Mouse (Mus musculus) lung, postnatal 10 days (tissue): ENCODE results near the gene Nt5c1a.
A peak's percentile ranks its signal among the peaks of the same experiment; 100 is the strongest.

ENCODE experiments used
- DNase-seq: peaks from one replicate; pipeline ENCODE4 v3.0.0; 2021

Nt5c1a gene

DNA sequence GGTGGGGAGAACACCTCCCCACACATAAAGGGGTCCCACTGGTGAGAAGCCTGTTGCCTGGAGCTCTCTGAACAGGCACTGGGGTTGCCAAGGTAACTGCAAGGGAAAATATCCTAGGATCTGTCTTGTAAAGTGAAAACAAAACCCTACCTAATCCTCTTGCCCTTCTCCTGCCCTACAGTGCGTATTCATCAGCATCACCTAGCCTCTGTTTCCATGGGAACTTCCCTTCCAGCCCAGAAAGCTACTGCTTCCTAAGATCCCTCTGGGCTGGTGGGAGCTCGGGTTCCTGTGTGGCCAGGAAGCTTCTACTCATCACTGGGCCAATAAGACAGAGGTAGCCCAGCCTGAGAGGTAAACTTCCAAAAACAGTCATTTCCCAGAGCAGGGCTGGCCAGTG lies 11.0 kb downstream of the Nt5c1a start:
- DNase-seq: no peak

DNA sequence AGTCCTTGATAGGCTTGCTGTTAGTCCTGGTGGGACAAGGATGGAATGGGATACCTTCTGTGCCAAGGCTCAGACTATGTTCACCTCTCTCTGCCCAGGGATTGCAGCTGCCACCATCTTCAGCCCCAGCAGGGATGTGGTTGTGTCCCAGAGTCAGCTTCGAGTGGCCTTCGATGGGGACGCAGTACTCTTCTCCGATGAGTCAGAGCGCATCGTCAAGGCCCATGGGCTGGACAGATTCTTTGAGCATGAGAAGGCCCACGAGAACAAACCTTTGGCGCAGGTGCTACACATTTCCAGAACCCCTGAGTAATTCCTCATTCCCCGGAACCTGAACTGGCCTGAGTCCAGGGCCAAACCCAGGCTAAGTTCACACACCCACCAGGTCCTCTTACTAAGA lies 12.7 kb downstream of the Nt5c1a start:
- no peak for DNase-seq

DNA sequence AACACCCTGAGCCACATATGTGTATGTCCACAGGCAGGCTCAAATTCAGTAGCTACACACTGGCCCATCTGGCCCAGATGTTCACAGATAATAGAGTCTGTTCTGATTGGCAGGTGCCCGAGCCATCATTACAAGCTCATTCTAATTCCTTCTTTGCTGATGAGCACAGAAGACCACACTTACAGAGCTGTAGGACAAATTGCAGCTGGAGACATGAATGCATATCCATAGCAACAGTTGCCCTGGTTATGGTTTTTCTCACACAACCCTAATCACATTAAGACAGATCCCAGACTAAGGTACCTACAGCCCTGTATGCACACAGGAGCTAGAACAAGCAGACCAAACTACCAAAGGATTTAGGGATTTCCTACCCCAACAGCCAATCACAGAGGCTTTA lies 14.1 kb downstream of the Nt5c1a start:
- no peak for DNase-seq

DNA sequence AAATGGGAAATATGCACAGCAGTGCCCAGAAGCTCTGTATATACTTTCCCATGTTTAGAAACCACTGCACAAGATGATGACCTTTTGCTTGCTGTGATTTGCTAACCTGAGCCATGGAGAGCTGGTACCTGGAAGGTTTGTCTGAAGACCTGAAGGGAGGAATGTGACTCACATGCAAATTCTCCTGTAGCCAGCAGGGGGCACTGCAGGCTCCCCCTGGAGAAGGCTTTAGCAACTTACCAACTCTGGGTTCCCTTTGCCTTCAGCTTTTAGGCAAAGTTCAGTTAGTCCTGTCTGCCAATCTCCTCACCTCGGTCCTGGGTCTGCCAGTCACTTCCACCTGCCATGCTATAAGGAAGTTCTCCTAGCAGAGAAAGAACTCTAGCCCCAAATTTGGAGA lies 15.5 kb downstream of the Nt5c1a start:
- DNase-seq: peak; percentile 36

DNA sequence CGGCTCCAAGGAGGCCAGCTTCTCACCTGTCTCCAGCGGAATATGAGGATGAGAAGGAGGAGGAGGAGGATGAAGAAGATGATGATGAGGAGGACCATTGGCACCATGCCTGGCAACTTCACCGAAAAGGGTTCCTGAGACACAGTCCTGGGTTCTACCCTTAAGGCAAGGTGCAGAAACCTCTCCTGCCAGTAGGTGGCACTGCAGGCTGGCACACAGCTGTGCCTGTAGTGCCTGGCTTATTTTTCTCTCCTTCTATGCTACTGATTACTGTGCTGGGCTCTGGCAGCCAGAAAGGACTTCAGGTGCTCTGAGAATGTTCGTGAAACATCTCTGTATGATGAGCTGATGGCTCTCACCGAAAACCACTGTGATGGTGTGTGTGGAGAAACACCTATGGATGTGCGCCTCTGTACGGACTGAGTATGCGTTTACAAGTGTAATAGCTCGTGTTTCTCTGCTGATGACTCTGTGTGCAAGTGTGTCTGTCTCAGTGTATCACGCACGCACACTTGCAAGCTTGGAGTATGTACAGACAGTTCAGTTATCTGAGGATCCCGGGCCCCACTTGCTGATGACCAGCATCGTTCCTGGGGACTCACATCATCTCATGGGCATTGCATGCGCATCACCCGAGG lies 18.5 kb downstream of the Nt5c1a start:
- peak; percentile 78 for DNase-seq

DNA sequence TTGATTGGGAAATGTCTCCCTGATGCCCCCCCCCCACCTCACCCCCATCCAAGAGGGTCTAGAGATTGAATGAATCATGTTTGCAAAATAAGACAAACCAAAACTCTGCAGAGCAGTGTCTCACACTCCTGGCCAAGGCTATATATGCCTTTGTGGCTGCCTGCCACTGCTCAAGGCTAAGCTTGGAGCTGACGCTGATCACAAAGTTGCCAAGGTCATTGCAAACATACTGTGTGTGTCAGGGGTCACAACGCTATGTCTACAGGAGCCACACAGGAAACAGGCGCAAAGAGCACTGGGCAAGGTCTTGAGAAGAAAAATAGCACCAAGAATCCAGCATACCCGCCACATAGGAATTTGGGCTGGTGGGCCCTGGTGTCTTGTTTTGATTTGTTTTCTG lies 19.3 kb downstream of the Nt5c1a start:
- DNase-seq: no peak

DNA sequence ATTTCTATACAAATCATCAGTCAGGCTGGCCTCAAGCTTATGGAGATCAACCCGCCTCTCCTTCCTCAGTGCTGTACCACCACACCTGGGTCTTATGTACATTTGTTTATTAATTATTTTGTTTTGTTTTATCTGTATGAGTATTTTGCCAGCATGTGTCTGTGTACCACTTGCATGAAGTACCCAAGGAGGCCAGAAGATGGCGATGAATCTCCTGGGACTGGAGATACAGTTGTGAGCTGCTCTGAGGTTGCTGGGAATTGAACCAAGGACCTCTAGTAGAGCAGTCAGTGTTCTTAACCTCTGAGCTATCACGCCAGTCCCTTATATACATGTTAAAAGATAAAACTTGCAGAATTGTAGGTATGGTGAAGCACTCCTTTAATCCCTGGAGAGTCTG lies 22.0 kb downstream of the Nt5c1a start:
- no peak for DNase-seq

DNA sequence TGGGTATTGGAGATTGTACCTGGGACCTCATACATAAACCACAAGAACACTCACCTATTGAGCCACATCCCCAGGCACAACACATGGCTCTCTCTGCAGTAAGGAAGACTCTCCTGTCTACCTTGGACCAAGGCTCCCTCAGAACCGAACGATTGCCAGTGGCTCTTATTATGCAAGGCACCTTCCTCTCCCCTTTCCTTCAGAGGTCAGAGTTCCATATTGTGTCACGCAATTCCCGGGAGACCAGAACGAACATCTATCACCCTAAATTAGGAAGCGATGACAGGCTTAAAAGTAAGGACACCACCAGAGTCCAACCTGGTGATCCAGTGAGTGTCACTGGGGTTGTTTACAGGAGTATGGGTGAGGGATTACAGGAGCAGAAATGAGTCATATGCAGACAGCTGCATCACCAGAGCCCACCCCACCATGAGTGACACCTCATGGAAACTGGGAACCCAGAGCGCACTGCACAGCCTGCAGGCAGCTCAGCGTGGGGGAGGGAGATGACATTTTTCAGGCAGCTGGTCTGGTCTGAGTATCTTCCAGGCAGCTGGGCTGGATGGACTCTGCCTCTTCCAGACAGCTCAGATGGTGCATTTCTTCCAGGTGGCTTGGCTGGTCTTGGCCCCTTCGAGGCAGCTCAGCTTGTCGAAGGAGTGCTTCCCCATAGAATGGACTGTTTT lies 24.6 kb downstream of the Nt5c1a start:
- DNase-seq: peak; percentile 71

DNA sequence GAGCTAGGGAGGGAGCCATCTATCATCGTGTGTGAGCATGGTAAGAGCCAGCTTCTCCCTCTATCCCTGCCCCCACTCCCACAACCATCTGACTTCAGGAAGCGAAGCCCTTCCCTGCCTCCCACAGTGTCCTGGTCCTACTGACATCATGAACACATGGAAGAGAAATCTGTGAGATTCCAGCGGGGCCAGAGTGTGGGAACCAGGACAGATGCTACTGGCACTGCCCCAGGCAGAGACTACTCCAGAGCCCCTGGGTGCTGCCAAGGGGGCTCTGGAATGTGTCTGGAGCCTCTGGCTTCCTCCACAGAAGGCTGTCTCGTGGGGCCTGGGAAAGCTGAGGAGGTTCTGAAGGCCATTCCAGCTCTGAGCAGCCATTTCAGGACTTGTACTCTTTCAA lies 26.4 kb downstream of the Nt5c1a start:
- DNase-seq: peak; percentile 88

DNA sequence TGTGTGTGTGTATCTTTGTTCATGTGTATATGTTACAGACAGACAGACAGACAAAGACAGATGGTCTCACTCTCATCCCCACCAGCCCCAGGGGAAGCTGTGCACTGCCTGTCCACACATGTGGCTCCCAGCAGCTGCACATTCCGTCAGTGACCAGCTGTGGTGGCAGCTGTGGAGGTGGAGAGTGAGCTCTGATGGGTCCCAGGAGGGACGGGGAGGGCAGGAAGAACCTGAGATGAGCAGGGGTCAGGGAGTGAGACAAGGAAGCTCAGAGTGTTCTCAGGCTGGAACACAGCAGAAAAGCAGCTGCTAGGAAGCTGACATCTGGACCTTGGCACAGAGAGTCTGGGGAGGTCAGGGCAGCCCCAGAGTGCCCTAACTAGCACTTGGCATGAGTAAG lies 27.0 kb downstream of the Nt5c1a start:
- peak; percentile 84 for DNase-seq

DNA sequence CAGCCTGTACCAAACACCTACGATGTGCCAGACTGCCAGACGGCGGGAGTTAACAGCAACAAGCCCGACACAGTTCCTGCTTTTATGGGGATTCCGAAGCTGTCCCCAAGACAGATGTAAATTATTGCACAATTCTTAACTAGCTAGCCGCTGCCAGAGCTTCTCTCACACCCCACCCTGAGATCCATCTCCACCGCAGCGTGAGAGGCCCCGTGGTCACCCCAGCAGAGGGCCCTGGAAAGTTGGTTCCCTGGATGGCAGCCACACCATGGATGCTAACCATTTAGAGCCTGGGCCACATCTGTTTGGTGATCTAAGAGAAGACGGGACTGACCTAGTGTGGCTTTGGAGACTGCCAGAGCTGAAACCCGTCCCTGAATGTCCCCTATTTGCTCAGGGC lies 27.9 kb downstream of the Nt5c1a start:
- DNase-seq: peak; percentile 75

DNA sequence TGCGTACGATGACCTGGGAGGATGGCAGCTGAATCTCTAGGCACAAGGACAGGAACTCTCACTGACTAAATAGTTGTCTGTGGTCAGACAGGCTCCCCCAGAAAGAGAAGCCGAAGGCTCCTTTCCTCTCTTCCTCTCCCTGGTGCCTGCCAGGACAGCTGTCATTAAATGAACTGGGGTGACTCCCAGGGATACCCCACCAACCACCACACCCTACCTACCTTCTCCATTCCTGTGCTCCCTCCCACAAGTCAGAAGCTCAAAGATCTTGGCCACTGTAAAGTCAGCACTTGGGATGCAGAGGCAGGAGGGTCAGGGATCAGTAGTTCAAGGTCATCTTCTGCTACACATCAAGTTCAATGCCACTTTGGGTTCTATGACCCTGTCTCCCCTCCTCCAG lies 31.5 kb downstream of the Nt5c1a start:
- DNase-seq: no peak

DNA sequence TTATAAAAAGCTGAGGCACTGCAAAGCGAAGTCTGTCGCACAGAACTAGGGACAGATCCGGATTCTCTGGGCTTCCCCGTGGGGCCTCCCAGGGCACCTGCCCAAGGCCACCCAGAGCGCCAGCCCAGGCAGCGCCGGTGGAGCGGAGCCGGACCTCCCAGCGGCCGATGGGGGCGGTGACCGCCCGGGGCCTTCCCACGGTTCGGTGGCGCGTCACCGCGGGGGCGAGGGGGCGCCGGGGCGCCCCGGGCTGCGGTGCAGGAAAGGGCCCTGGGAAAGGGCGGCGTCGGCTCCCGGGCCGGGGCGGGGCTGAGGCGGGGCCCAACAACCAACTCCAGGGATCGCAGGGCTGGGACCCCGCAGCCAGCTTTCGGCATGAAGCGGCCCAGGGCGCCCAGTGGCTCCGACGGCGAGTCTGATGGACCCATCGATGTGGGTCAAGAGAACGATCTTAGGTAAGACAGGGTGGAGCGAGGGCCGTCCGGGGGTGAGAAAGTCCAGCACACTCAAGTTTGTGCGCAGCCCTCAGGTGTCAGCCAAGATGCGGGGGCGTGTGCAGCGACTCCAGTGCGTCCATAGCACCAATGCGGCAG lies 32.3 kb downstream of the Nt5c1a start, which contains the start of gene Heyl:
TSS of gene Heyl (plus strand) at position 65 of the 593 bp plus-strand sequence.
- DNase-seq: peak; percentile 80

DNA sequence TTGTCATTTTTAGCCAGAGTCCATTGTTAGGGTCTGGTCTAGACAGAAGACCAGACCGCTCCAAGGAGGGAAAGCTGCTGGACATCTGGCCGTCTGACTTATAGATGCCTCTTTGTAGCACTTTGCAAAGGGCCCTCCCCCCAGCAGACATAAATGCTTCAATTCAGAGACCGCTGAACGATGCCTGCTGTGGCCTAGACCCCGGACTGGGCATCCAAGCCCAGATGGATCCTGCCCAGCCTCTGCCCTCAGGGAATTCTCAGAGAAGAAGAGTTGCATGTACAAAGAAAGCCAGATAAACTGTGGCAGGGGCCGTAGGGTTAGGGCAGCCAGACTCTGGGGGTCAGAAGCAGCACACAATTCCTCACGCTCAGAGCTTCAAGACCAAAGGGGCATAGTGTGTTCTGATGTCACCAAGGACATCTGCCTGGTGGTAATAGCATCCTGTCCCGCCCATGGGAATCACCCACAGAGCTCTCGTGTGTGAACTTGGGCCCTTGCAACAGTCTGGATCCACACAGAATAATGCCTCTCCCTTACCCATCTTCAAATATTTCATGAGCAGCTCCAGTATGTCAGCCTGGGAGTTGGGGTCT lies 34.6 kb downstream of the Nt5c1a start:
- DNase-seq: no peak

DNA sequence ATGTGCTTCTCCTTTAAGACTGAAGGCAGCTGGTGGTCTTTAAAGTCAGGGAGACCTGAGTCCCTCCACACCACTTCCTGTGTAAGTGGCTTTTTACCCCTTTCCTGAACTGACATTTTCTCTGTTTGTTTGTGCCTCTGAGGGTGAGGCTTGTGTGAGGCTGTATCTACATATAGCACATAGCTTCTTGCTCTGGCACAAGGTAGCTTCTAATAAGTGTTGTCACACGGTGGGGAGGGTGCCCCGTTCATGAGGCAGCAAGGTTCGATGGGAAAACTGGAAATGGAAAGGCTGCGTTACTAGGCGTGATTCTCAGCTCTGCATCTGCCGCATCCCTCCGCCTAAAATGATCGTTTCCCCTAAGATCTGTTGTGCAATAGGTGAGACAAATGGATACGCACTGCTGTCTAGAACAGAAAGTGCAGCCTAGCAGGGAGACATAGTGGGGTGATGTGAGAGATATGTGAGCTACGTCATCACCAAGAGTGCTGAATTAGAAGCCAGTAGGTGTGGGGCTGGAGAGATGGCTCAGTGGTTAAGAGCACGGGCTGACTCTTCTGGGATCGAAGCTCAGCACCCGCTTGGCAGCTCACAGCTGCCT lies 35.2 kb downstream of the Nt5c1a start:
- DNase-seq: peak; percentile 49

DNA sequence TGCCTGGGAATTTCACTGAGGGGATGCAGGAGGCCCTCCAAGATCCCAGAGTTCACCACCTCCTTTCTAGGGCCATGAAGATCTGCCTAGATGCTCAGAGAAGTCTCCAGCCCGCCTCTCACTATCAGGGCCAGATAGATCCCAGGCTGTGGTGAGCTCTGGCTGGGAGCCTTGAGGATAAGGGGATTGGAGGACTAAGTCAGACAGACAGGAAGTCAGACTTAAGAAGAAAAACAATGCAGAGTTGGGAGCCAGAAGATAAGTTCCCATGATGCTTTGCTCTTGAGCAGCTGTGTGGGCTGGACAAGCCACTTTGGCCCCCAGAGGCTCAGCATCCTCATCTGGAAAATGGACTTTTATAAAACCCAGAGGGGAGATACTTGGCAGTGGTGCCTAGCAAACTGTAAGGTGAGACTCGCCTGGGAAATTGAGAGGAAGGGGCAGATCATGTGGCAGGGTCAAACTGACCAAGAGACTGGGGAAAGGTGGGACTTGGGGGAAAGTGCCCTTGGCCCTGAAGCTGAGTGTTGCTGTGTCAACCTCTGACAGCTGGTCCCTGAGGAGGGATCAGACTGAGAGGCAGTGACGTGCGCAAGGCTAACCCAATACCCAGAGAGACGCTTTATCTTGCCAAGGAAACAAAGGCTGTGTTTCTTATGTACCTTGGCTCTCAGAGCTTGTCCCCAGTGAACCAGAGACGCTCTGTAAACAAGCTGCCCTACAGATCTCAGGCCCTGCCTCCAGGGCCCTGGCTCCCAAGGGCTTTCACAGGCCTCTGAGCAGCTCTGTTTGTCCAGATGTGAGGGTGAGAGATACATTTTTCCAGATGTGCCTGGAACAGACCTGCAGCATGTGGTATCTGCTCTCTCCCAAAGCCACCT lies 36.3 kb downstream of the Nt5c1a start:
- DNase-seq: peak; percentile 58

DNA sequence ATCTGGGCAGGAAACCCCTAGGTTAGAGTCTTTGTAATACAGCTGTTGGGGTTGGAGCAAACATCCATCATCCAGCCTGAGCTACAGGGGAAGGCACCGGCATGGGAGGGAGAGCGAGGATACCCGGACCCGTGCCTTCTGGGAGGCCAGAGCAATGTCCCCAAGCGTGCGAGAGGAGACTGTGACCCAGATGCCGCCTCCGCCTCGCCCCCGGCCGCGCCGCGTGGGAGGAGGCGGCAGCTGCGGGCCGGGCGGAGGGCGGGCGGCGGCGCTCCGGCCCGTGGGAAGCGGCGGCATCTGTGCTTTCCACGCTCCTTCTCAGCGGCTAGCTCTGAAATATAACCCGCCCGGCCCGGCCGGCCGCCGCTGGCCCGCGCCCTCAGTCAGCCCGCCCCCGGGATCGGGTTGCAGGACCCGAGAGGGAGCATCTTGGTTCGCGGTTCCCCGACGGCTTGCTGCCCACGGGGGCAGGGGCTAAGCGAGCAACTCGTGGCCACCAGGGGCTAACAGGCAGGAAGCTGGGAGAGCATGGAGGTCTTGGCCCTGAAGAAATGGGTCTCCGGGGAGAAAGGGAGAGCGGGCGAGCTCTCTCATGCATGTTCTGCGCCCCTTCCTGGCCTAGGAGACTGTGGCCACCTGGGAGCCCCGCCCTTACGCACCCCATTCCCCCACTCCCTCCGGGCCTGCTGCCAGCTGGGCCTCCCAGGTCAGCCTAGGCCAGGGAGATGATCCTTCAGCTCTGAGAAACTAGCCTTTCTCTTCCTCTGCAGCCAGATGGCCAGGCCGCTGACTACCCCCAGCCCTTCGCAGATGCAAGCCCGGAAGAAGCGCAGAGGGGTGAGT lies 38.3 kb downstream of the Nt5c1a start:
- peak; percentile 78 for DNase-seq

DNA sequence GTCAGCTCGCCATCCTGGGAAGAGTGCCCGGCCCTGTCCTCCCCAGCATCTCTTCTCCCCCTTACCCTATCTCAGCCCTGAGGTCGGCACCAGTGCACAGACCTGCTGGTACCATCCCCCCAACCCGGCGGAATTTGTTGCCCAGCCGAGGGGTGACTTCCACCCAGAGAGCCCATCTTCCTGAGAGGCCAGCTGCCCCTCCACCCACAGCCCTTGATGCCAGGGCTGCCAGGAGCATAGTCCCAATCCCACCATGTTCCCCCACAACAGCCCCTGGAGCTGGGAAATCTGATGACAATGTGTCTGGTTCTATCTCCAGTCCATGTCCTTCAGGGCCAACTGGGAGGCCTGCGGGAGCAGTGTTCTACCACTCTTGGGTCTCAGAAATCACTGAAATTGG lies 44.9 kb downstream of the Nt5c1a start:
- no peak for DNase-seq

DNA sequence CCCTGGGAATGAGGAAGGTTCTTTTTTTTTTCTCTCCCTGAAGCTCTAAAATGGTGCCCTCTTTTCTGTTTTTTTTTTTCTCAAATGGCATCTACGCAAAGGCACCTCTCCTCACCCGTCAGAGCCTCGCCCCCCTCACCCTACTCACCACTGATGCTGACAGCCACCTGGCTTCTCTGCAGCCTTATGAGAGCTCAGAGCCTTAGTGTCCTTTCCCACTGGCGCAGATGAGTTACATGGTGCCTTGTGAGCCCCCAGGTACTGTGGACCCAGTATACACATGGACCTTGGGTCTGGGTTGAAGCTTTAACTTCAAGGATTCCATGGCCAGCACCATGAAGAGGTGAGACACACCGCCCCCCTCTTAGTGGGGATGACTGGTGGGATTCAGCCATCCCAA lies 45.3 kb downstream of the Nt5c1a start:
- DNase-seq: no peak

DNA sequence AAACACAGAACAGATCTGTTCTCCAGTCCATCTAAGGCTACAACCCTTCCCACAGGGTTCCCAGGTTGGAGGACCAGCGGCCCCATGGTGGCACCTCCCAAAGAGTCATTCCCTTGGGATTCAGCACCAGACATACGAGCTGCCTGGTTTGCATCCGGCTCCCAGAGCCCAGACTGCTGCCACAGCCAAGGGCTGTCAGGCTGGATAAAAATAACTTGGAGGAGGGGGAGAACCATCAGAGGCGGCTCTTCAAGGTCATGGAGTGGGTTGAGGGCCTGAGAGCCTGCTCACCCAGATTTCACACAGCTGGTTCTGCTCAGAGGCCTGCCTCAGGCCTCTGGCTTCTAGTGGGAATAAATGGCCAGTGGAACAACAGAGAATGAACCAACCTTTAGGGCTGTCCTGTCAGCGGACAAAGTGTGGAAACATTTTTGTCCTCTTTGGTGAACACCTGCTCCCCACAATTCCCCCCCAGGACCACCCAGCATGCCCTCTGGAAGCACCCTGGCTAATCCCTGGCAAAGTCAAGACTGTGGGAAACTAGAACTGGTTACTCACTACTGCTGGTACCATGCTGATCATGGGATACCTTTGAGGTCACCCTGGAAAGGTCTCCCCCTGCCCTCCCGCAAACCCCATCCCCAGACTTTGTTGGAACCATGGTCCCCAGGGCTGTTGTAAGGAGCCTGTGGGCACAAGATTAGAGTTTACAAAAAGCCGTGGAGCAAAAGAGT lies 46.0 kb downstream of the Nt5c1a start:
- peak; percentile 85 for DNase-seq
